ENCODE assay signal across 7 mouse cellular contexts in genomic region chr11:117987032-117987451, GRCm38 (mm10). TPM values are rescaled to one million over a fixed set of nuclear protein-coding genes. Genes with fewer than 3 reads are reported as not detected.
DNase-seq lines count a peak whose midpoint lies in the region; ATAC-seq and TF ChIP-seq lines count a peak whose summit lies in the region.

No protein-coding gene starts in this region.

- peak overlapping the region; percentile 79 for H3K4me2 ChIP-seq in embryonic facial prominence, embryonic 12.5 days (replicated peaks)
- peak overlapping the region; percentile 92 for H3K4me2 ChIP-seq in hindbrain, postnatal 0 days (ENCODE audit: low read depth, low read length)
- peak overlapping the region; percentile 87 for H3K4me2 ChIP-seq in stomach, embryonic 14.5 days (replicated peaks; ENCODE audit: low read depth, low read length)

- H3K4me1 ChIP-seq in embryonic facial prominence, embryonic 12.5 days: peaks cover 21% of the 10 kb centered on the region
- H3K4me1 ChIP-seq in hindbrain, postnatal 0 days (ENCODE audit: insufficient read depth, low read length): peaks cover 21% of the 10 kb centered on the region
- H3K4me1 ChIP-seq in stomach, embryonic 14.5 days (ENCODE audit: control insufficient read depth, insufficient read depth, low read length): peaks cover 14% of the 10 kb centered on the region

- peak overlapping the region; percentile 88 for H3K9ac ChIP-seq in embryonic facial prominence, embryonic 12.5 days
- H3K9ac ChIP-seq in hindbrain, postnatal 0 days (replicated peaks; ENCODE audit: low read length): peak overlapping the region; percentile 93
- H3K9ac ChIP-seq in stomach, embryonic 14.5 days (replicated peaks; ENCODE audit: low read depth, low read length): peak overlapping the region; percentile 87

- under 1% methylated on average over 32 of the region's 32 CpGs for WGBS in embryonic facial prominence, embryonic 12.5 days
- whole genome bisulfite sequencing in hindbrain, postnatal 0 days: under 1% methylated on average over 31 of the region's 32 CpGs
- under 1% methylated on average over 32 of the region's 32 CpGs for WGBS in stomach, embryonic 14.5 days

- peak; percentile 53 for DNase-seq in thymus, postnatal 14 days
- no peak for DNase-seq in thymus, postnatal 36 days
- no peak for DNase-seq in hindbrain, postnatal 0 days (ENCODE audit: low spot score)
- DNase-seq in lung, postnatal 10 days: peak; percentile 78
- no peak for DNase-seq in urinary bladder, postnatal 4 days (ENCODE audit: low spot score in 2 of 2)

- ATAC-seq in embryonic facial prominence, embryonic 12.5 days (ENCODE audit: insufficient number of reproducible peaks, insufficient read depth, low FRiP score, low TSS enrichment): 0 out of 2 replicates have a peak, but pooled peaks have one; percentile 23
- ATAC-seq in hindbrain, postnatal 0 days: peak; percentile 61
- ATAC-seq in stomach, embryonic 14.5 days (ENCODE audit: insufficient number of reproducible peaks, insufficient read depth, low FRiP score, low read depth): peak; percentile 60; the same call in 1 of the 2 replicates

- H3K4me3 ChIP-seq in embryonic facial prominence, embryonic 12.5 days: peak overlapping the region; percentile 100
- H3K4me3 ChIP-seq in hindbrain, postnatal 0 days (ENCODE audit: low read length): peak overlapping the region; percentile 99
- H3K4me3 ChIP-seq in stomach, embryonic 14.5 days (ENCODE audit: low read depth, low read length): peak overlapping the region; percentile 100

- no peaks in the 10 kb centered on the region for H3K9me3 ChIP-seq in embryonic facial prominence, embryonic 12.5 days
- no peaks in the 10 kb centered on the region for H3K9me3 ChIP-seq in hindbrain, postnatal 0 days (ENCODE audit: low read length)
- no peaks in the 10 kb centered on the region for H3K9me3 ChIP-seq in stomach, embryonic 14.5 days (ENCODE audit: control insufficient read depth, low read depth, low read length)

- H3K36me3 ChIP-seq in embryonic facial prominence, embryonic 12.5 days: no peaks in the 10 kb centered on the region
- no peaks in the 10 kb centered on the region for H3K36me3 ChIP-seq in hindbrain, postnatal 0 days (ENCODE audit: insufficient read depth, low read length)
- no peaks in the 10 kb centered on the region for H3K36me3 ChIP-seq in stomach, embryonic 14.5 days (ENCODE audit: control insufficient read depth, insufficient read depth, low read length)

- H3K27ac ChIP-seq in embryonic facial prominence, embryonic 12.5 days: 0 out of 2 replicates have a peak overlapping the region, but pooled peaks have one; percentile 36
- H3K27ac ChIP-seq in hindbrain, postnatal 0 days: peak overlapping the region; percentile 93
- peak overlapping the region; percentile 58 for H3K27ac ChIP-seq in stomach, embryonic 14.5 days (ENCODE audit: low read length)

- no peaks in the 10 kb centered on the region for H3K27me3 ChIP-seq in embryonic facial prominence, embryonic 12.5 days
- no peaks in the 10 kb centered on the region for H3K27me3 ChIP-seq in hindbrain, postnatal 0 days (ENCODE audit: insufficient read depth, low read length)
- no peaks in the 10 kb centered on the region for H3K27me3 ChIP-seq in stomach, embryonic 14.5 days (ENCODE audit: control insufficient read depth, insufficient read depth, low read length)

- TF ChIP-seq CTCF in hindbrain, postnatal 0 days (IDR thresholded peaks at IDR 0.05; ENCODE audit: low read depth): no peak

RNA-seq across cellular contexts. Expression of gene Pgs1, which starts 0.9 kb away (rescaled TPM):
- 43.0 and 46.2 TPM in 2 replicates for polyA plus RNA-seq in embryonic facial prominence, embryonic 12.5 days (2016; fragmentation: Nextera tagmentation; extraction: Ambion mirVana)
- total RNA-seq in hindbrain, postnatal 0 days (2014; rRNA removed): 72.7 and 85.0 TPM in 2 replicates
- 57.2 and 58.3 TPM in 2 replicates for polyA plus RNA-seq in hindbrain, postnatal 0 days (2015; fragmentation: Nextera tagmentation; extraction: Ambion mirVana)
- polyA plus RNA-seq in stomach, embryonic 14.5 days (2014; fragmentation: Nextera tagmentation; extraction: Ambion mirVana): 30.6 and 30.8 TPM in 2 replicates

RNA-seq across cellular contexts. Expression of gene Socs3, which starts 17.2 kb away (rescaled TPM):
- 18.4 and 19.3 TPM in 2 replicates for polyA plus RNA-seq in embryonic facial prominence, embryonic 12.5 days (2016; fragmentation: Nextera tagmentation; extraction: Ambion mirVana)
- 12.3 and 12.4 TPM in 2 replicates for total RNA-seq in hindbrain, postnatal 0 days (2014; rRNA removed)
- 6.0 and 7.0 TPM in 2 replicates for polyA plus RNA-seq in hindbrain, postnatal 0 days (2015; fragmentation: Nextera tagmentation; extraction: Ambion mirVana)
- 9.2 and 11.5 TPM in 2 replicates for polyA plus RNA-seq in stomach, embryonic 14.5 days (2014; fragmentation: Nextera tagmentation; extraction: Ambion mirVana)

Comparison
In these comparisons a context has a peak if more than half of its experiments do, and no peak if none do; other contexts are left out.
1. DNase-seq: peak in thymus, postnatal 14 days (single experiment) and lung, postnatal 10 days (single experiment); none in thymus, postnatal 36 days (0 of 2), hindbrain, postnatal 0 days (single experiment) and urinary bladder, postnatal 4 days (0 of 2).
2. H3K27ac ChIP-seq: peak in every context shown above with its lines; median percentile 93 in hindbrain, postnatal 0 days; 58 in stomach, embryonic 14.5 days; 36 in embryonic facial prominence, embryonic 12.5 days.
3. Peak in every context shown above with its lines, with median percentiles within 50 percentile points of each other: ATAC-seq, H3K4me2 ChIP-seq, H3K4me3 ChIP-seq and H3K9ac ChIP-seq.